Mouse (Mus musculus): Measurements from ENCODE around the gene Ncoa3.
"Not testable (repeated sequence)": the region's sequence is repeated elsewhere in the genome, so short reads cannot be mapped to it uniquely, and the experiment has no call there.

The Ncoa3 gene

GRCm38 (mm10) chr2:165992270-165993172 lies at the start of gene Ncoa3:
TSS of gene Ncoa3 (plus strand) at chr2:165992636.
- DNase-seq (ENCODE audit: low read depth), result peak; percentile 98

GRCm38 (mm10) chr2:165943113-165943512 lies 49.3 kb upstream of the Ncoa3 start:
- no peak for DNase-seq (ENCODE audit: low read depth)

GRCm38 (mm10) chr2:165944576-165945351 lies 47.7 kb upstream of the Ncoa3 start:
- no peak for DNase-seq (ENCODE audit: low read depth)

GRCm38 (mm10) chr2:165946046-165946564 lies 46.3 kb upstream of the Ncoa3 start:
- DNase-seq (ENCODE audit: low read depth), result no peak

GRCm38 (mm10) chr2:165948007-165948406 lies 44.4 kb upstream of the Ncoa3 start:
- DNase-seq (ENCODE audit: low read depth), result no peak

- not testable (repeated sequence) for DNase-seq (ENCODE audit: low read depth)
Observed at GRCm38 (mm10) chr2:165948785-165949184, 43.7 kb upstream of the Ncoa3 start.

GRCm38 (mm10) chr2:165949719-165950118 lies 42.7 kb upstream of the Ncoa3 start:
- no peak for DNase-seq (ENCODE audit: low read depth)

GRCm38 (mm10) chr2:165951432-165952068 lies 40.9 kb upstream of the Ncoa3 start:
- DNase-seq (ENCODE audit: low read depth), result peak; percentile 27

- no peak for DNase-seq (ENCODE audit: low read depth)
Observed at GRCm38 (mm10) chr2:165954872-165955271, 37.6 kb upstream of the Ncoa3 start.

- no peak for DNase-seq (ENCODE audit: low read depth)
Observed at GRCm38 (mm10) chr2:165955386-165955785, 37.0 kb upstream of the Ncoa3 start.

GRCm38 (mm10) chr2:165956096-165956740 lies 36.2 kb upstream of the Ncoa3 start:
- DNase-seq (ENCODE audit: low read depth), result no peak

GRCm38 (mm10) chr2:165957257-165957828 lies 35.1 kb upstream of the Ncoa3 start:
- no peak for DNase-seq (ENCODE audit: low read depth)

GRCm38 (mm10) chr2:165958556-165958955 lies 33.9 kb upstream of the Ncoa3 start:
- no peak for DNase-seq (ENCODE audit: low read depth)

GRCm38 (mm10) chr2:165960695-165961094 lies 31.7 kb upstream of the Ncoa3 start:
- DNase-seq (ENCODE audit: low read depth), result no peak

- DNase-seq (ENCODE audit: low read depth), result no peak
Observed at GRCm38 (mm10) chr2:165962824-165963223, 29.6 kb upstream of the Ncoa3 start.

GRCm38 (mm10) chr2:165964121-165964520 lies 28.3 kb upstream of the Ncoa3 start:
- no peak for DNase-seq (ENCODE audit: low read depth)

GRCm38 (mm10) chr2:165967076-165967475 lies 25.4 kb upstream of the Ncoa3 start:
- peak; percentile 23 for DNase-seq (ENCODE audit: low read depth)

- peak; percentile 74 for DNase-seq (ENCODE audit: low read depth)
Observed at GRCm38 (mm10) chr2:165967823-165968555, 24.4 kb upstream of the Ncoa3 start.

GRCm38 (mm10) chr2:165968876-165969275 lies 23.6 kb upstream of the Ncoa3 start:
- DNase-seq (ENCODE audit: low read depth), result peak; percentile 92

GRCm38 (mm10) chr2:165969391-165969790 lies 23.0 kb upstream of the Ncoa3 start:
- peak; percentile 25 for DNase-seq (ENCODE audit: low read depth)

- no peak for DNase-seq (ENCODE audit: low read depth)
Observed at GRCm38 (mm10) chr2:165969961-165970360, 22.5 kb upstream of the Ncoa3 start.
